Mouse (Mus musculus): ENCODE results near the gene Ltf. TPM values are rescaled to one million over a fixed set of nuclear protein-coding genes. Genes with fewer than 3 reads are reported as not detected.

The Ltf gene
- polyA plus RNA-seq, 1 experiment from 2014 or later: 0.88 TPM

- Histone ChIP-seq H3K4me3 (replicated peaks) (no peak overlapping the region), H3K9ac (replicated peaks) (no peak overlapping the region), H3K4me1 (no peaks in the 10 kb centered on the region), H3K27ac (replicated peaks) (no peak overlapping the region), H3K27me3 (replicated peaks) (no peaks in the 10 kb centered on the region), H3K9me3 (replicated peaks) (no peaks in the 10 kb centered on the region), H3K4me2 (no peak overlapping the region), H3K36me3 (no peaks in the 10 kb centered on the region)
- no peak for ATAC-seq (ENCODE audit: low FRiP score)
- 4% methylated on average over 5 of the region's 5 CpGs for WGBS
Observed at GRCm38 (mm10) chr9:110997245-110997644, 21.8 kb upstream of the Ltf start.

GRCm38 (mm10) chr9:110999056-110999455 lies 20.0 kb upstream of the Ltf start:
- H3K9ac ChIP-seq (replicated peaks): no peak overlapping the region
- H3K9me3 ChIP-seq (replicated peaks): no peaks in the 10 kb centered on the region
- H3K27me3 ChIP-seq (replicated peaks): no peaks in the 10 kb centered on the region
- H3K27ac ChIP-seq (replicated peaks): no peak overlapping the region
- no peaks in the 10 kb centered on the region for H3K4me1 ChIP-seq
- no peak for ATAC-seq (ENCODE audit: low FRiP score)
- H3K4me2 ChIP-seq: no peak overlapping the region
- 88% methylated on average over 2 of the region's 2 CpGs for WGBS
- H3K4me3 ChIP-seq (replicated peaks): no peak overlapping the region
- no peaks in the 10 kb centered on the region for H3K36me3 ChIP-seq

- H3K36me3 ChIP-seq: no peaks in the 10 kb centered on the region
- H3K4me1 ChIP-seq: no peaks in the 10 kb centered on the region
- WGBS: 83% methylated on average over 10 of the region's 10 CpGs
- no peak for ATAC-seq (ENCODE audit: low FRiP score)
- H3K9me3 ChIP-seq (replicated peaks): no peaks in the 10 kb centered on the region
- H3K9ac ChIP-seq (replicated peaks): no peak overlapping the region
- H3K4me3 ChIP-seq (replicated peaks): no peak overlapping the region
- H3K27ac ChIP-seq (replicated peaks): no peak overlapping the region
- H3K4me2 ChIP-seq: no peak overlapping the region
- no peaks in the 10 kb centered on the region for H3K27me3 ChIP-seq (replicated peaks)
Observed at GRCm38 (mm10) chr9:110999856-111000255, 19.2 kb upstream of the Ltf start.

- Histone ChIP-seq H3K9ac (replicated peaks) (no peak overlapping the region), H3K4me1 (no peaks in the 10 kb centered on the region), H3K27me3 (replicated peaks) (no peaks in the 10 kb centered on the region), H3K9me3 (replicated peaks) (no peaks in the 10 kb centered on the region), H3K27ac (replicated peaks) (no peak overlapping the region), H3K4me3 (replicated peaks) (no peak overlapping the region), H3K36me3 (no peaks in the 10 kb centered on the region), H3K4me2 (no peak overlapping the region)
- ATAC-seq (ENCODE audit: low FRiP score): no peak
- 88% methylated on average over 12 of the region's 12 CpGs for WGBS
Observed at GRCm38 (mm10) chr9:111001621-111002020, 17.4 kb upstream of the Ltf start.

- H3K9me3 ChIP-seq (replicated peaks): no peaks in the 10 kb centered on the region
- H3K4me1 ChIP-seq: no peaks in the 10 kb centered on the region
- no peak for ATAC-seq (ENCODE audit: low FRiP score)
- 89% methylated on average over 9 of the region's 9 CpGs for WGBS
- no peak overlapping the region for H3K4me2 ChIP-seq
- H3K4me3 ChIP-seq (replicated peaks): no peak overlapping the region
- H3K9ac ChIP-seq (replicated peaks): no peak overlapping the region
- no peaks in the 10 kb centered on the region for H3K27me3 ChIP-seq (replicated peaks)
- H3K36me3 ChIP-seq: no peaks in the 10 kb centered on the region
- H3K27ac ChIP-seq (replicated peaks): no peak overlapping the region
Observed at GRCm38 (mm10) chr9:111003279-111003678, 15.8 kb upstream of the Ltf start.

GRCm38 (mm10) chr9:111006544-111006943 lies 12.5 kb upstream of the Ltf start:
- 96% methylated on average over 2 of the region's 2 CpGs for WGBS
- Histone ChIP-seq H3K27ac (replicated peaks) (no peak overlapping the region), H3K36me3 (no peaks in the 10 kb centered on the region), H3K27me3 (replicated peaks) (no peaks in the 10 kb centered on the region), H3K9me3 (replicated peaks) (no peaks in the 10 kb centered on the region), H3K4me3 (replicated peaks) (no peak overlapping the region), H3K4me2 (no peak overlapping the region), H3K4me1 (no peaks in the 10 kb centered on the region), H3K9ac (replicated peaks) (no peak overlapping the region)
- ATAC-seq (ENCODE audit: low FRiP score): no peak

GRCm38 (mm10) chr9:111009763-111010162 lies 9.3 kb upstream of the Ltf start:
- WGBS: 75% methylated on average over 3 of the region's 3 CpGs

GRCm38 (mm10) chr9:111011550-111011949 lies 7.5 kb upstream of the Ltf start:
- no peaks in the 10 kb centered on the region for H3K27me3 ChIP-seq (replicated peaks)
- WGBS: 88% methylated on average over 9 of the region's 9 CpGs
- no peak overlapping the region for H3K4me3 ChIP-seq (replicated peaks)
- no peak overlapping the region for H3K4me2 ChIP-seq
- no peaks in the 10 kb centered on the region for H3K4me1 ChIP-seq
- H3K27ac ChIP-seq (replicated peaks): no peak overlapping the region
- no peak overlapping the region for H3K9ac ChIP-seq (replicated peaks)
- H3K9me3 ChIP-seq (replicated peaks): no peaks in the 10 kb centered on the region
- no peaks in the 10 kb centered on the region for H3K36me3 ChIP-seq
- no peak for ATAC-seq (ENCODE audit: low FRiP score)

More at GRCm38 (mm10) chr9:111009763-111010162, 9.3 kb upstream of the Ltf start:
- H3K9ac ChIP-seq (replicated peaks): no peak overlapping the region
- H3K27ac ChIP-seq (replicated peaks): no peak overlapping the region
- no peak overlapping the region for H3K4me2 ChIP-seq
- no peaks in the 10 kb centered on the region for H3K4me1 ChIP-seq
- no peak for ATAC-seq (ENCODE audit: low FRiP score)
- H3K36me3 ChIP-seq: no peaks in the 10 kb centered on the region
- no peak overlapping the region for H3K4me3 ChIP-seq (replicated peaks)
- H3K9me3 ChIP-seq (replicated peaks): no peaks in the 10 kb centered on the region
- no peaks in the 10 kb centered on the region for H3K27me3 ChIP-seq (replicated peaks)

- Histone ChIP-seq H3K9me3 (replicated peaks) (no peaks in the 10 kb centered on the region), H3K36me3 (no peaks in the 10 kb centered on the region), H3K4me3 (replicated peaks) (no peak overlapping the region), H3K27me3 (replicated peaks) (no peaks in the 10 kb centered on the region), H3K27ac (replicated peaks) (no peak overlapping the region), H3K4me1 (no peaks in the 10 kb centered on the region), H3K9ac (replicated peaks) (no peak overlapping the region), H3K4me2 (no peak overlapping the region)
- ATAC-seq (ENCODE audit: low FRiP score): no peak
- 78% methylated on average over 3 of the region's 3 CpGs for WGBS
Observed at GRCm38 (mm10) chr9:111012041-111012440, 7.0 kb upstream of the Ltf start.

- Histone ChIP-seq H3K4me1 (no peaks in the 10 kb centered on the region), H3K4me2 (no peak overlapping the region), H3K9ac (replicated peaks) (no peak overlapping the region), H3K36me3 (no peaks in the 10 kb centered on the region), H3K27me3 (replicated peaks) (no peaks in the 10 kb centered on the region), H3K27ac (replicated peaks) (no peak overlapping the region), H3K4me3 (replicated peaks) (no peak overlapping the region), H3K9me3 (replicated peaks) (no peaks in the 10 kb centered on the region)
- no peak for ATAC-seq (ENCODE audit: low FRiP score)
- 86% methylated on average over 4 of the region's 4 CpGs for WGBS
Observed at GRCm38 (mm10) chr9:111015658-111016057, 3.4 kb upstream of the Ltf start.

- WGBS: 93% methylated on average over 10 of the region's 10 CpGs
Observed at GRCm38 (mm10) chr9:111026791-111027190, 7.7 kb downstream of the Ltf start.

GRCm38 (mm10) chr9:111033717-111034116 lies 14.6 kb downstream of the Ltf start:
- no peak overlapping the region for H3K4me3 ChIP-seq (replicated peaks)
- H3K27ac ChIP-seq (replicated peaks): no peak overlapping the region
- H3K36me3 ChIP-seq: no peaks in the 10 kb centered on the region
- H3K9me3 ChIP-seq (replicated peaks): no peaks in the 10 kb centered on the region
- no peaks in the 10 kb centered on the region for H3K4me1 ChIP-seq
- WGBS: 90% methylated on average over 4 of the region's 4 CpGs
- no peaks in the 10 kb centered on the region for H3K27me3 ChIP-seq (replicated peaks)
- no peak for ATAC-seq (ENCODE audit: low FRiP score)
- H3K9ac ChIP-seq (replicated peaks): no peak overlapping the region
- H3K4me2 ChIP-seq: no peak overlapping the region

More at GRCm38 (mm10) chr9:111026791-111027190, 7.7 kb downstream of the Ltf start:
- H3K36me3 ChIP-seq: no peaks in the 10 kb centered on the region
- no peaks in the 10 kb centered on the region for H3K4me1 ChIP-seq
- H3K27me3 ChIP-seq (replicated peaks): no peaks in the 10 kb centered on the region
- no peak overlapping the region for H3K4me2 ChIP-seq
- H3K4me3 ChIP-seq (replicated peaks): no peak overlapping the region
- ATAC-seq (ENCODE audit: low FRiP score): no peak
- H3K9ac ChIP-seq (replicated peaks): no peak overlapping the region
- no peaks in the 10 kb centered on the region for H3K9me3 ChIP-seq (replicated peaks)
- no peak overlapping the region for H3K27ac ChIP-seq (replicated peaks)

- Histone ChIP-seq H3K27me3 (replicated peaks) (no peaks in the 10 kb centered on the region), H3K4me2 (no peak overlapping the region), H3K27ac (replicated peaks) (no peak overlapping the region), H3K4me1 (no peaks in the 10 kb centered on the region), H3K4me3 (replicated peaks) (no peak overlapping the region), H3K36me3 (no peaks in the 10 kb centered on the region), H3K9ac (replicated peaks) (no peak overlapping the region), H3K9me3 (replicated peaks) (no peaks in the 10 kb centered on the region)
- 88% methylated on average over 4 of the region's 4 CpGs for WGBS
- ATAC-seq (ENCODE audit: low FRiP score): no peak
Observed at GRCm38 (mm10) chr9:111039966-111040365, 20.9 kb downstream of the Ltf start.
